Mouse (Mus musculus): ENCODE results near the gene Zmynd15. TPM values are rescaled to one million over a fixed set of nuclear protein-coding genes. Genes with fewer than 3 reads are reported as not detected.
A peak's percentile ranks its signal among the peaks of the same experiment; 100 is the strongest.

The Zmynd15 gene
- polyA plus RNA-seq, 1 experiment, result 186 TPM

DNA sequence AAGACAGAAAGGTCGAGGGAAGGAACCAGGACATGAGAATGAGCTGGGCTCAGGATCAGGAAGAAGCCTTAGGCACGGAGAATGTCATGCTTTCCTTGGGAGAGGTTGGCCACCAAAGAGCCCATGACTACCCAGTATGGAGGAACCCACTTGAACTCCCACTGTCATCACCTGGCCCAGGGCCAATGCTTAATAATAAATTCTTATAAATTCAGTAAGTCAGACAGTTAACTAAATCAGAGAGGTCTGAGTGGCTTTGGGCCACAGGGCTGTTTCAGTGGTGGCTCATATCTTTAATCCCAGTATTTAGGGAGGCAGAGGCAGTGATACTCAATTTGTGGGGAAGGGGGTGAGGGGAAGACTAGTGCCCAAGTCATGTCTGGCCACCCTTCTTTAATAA is 8.3 kb upstream of the Zmynd15 start:
- no peak overlapping the region for H3K4me3 ChIP-seq (ENCODE audit: control insufficient read depth, low read depth, low read length)
- no peak for TF ChIP-seq POLR2A (IDR thresholded peaks at IDR 0.05; ENCODE audit: control insufficient read depth, low read depth, low read length)
- no peak for TF ChIP-seq CTCF (IDR thresholded peaks at IDR 0.05; ENCODE audit: control insufficient read depth, insufficient read depth, insufficient replicate concordance, low read depth, low read length)

DNA sequence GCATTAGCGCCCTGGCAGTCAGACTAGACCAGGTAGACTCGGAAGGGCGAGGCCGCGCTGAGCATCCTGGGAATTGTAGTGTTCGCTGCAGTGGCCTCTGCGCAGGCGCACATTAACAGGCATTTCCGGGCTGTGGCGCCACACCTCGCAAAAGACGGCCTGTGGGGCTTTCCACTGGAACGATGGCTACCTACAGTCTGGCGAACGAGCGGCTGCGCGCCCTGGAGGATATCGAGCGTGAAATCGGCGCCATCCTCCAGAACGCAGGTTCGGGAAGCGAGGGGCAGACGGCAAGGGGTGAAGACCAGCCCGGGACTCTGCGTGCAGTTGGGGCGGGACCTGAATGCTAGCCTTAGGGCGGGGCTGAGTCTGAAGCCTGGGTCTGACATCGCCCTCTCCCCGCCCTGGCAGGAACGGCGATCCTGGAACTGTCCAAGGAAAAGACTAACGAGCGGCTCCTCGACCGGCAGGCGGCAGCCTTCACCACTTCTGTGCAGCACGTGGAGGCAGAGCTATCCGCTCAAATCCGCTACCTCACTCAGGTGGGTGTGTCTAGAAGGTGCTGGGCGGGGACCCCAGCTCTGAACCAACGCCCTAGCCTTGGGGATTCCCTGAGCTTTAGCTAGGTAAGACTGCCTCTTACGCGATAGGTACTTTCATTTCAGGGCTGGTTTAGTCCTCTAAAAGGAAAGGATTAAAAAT is 7.3 kb upstream of the Zmynd15 start, which contains the start of gene Med11:
TSS of gene Med11 (plus strand) at position 123 of the 702 bp plus-strand sequence.
- no peaks in the 10 kb centered on the region for H3K27me3 ChIP-seq (ENCODE audit: control insufficient read depth, insufficient read depth, low read length)
- TF ChIP-seq CTCF (IDR thresholded peaks at IDR 0.05; ENCODE audit: control insufficient read depth, insufficient read depth, insufficient replicate concordance, low read depth, low read length) (peak; percentile 73; the same call in 1 of the 2 replicates), POLR2A (IDR thresholded peaks at IDR 0.05; ENCODE audit: control insufficient read depth, low read depth, low read length) (peak; percentile 86)
- peak within 1 kb of the TSS; percentile 97 for H3K4me3 ChIP-seq (ENCODE audit: control insufficient read depth, low read depth, low read length)
- peaks cover 5% of the 10 kb centered on the region; the same call in 1 of the 2 replicates for H3K4me1 ChIP-seq (ENCODE audit: control insufficient read depth, insufficient read depth, low read length)
- peak within 1 kb of the TSS; percentile 98 for H3K27ac ChIP-seq (ENCODE audit: control insufficient read depth, insufficient read depth, low read depth, low read length)
- H3K36me3 ChIP-seq (ENCODE audit: control insufficient read depth, insufficient read depth, low read length), result peaks cover 1% of the 10 kb centered on the region

More for the DNA sequence above, 8.3 kb upstream of the Zmynd15 start:
- Histone ChIP-seq H3K36me3 (ENCODE audit: control insufficient read depth, insufficient read depth, low read length) (peaks cover 1% of the 10 kb centered on the region), H3K4me1 (ENCODE audit: control insufficient read depth, insufficient read depth, low read length) (peaks cover 5% of the 10 kb centered on the region; the same call in 1 of the 2 replicates), H3K27ac (ENCODE audit: control insufficient read depth, insufficient read depth, low read depth, low read length) (no peak overlapping the region), H3K27me3 (ENCODE audit: control insufficient read depth, insufficient read depth, low read length) (no peaks in the 10 kb centered on the region)

- no peaks in the 10 kb centered on the region for H3K27me3 ChIP-seq (ENCODE audit: control insufficient read depth, insufficient read depth, low read length)
- peaks cover 5% of the 10 kb centered on the region; the same call in 1 of the 2 replicates for H3K4me1 ChIP-seq (ENCODE audit: control insufficient read depth, insufficient read depth, low read length)
- TF ChIP-seq CTCF (IDR thresholded peaks at IDR 0.05; ENCODE audit: control insufficient read depth, insufficient read depth, insufficient replicate concordance, low read depth, low read length) (no peak), POLR2A (IDR thresholded peaks at IDR 0.05; ENCODE audit: control insufficient read depth, low read depth, low read length) (no peak)
- peaks cover 1% of the 10 kb centered on the region for H3K36me3 ChIP-seq (ENCODE audit: control insufficient read depth, insufficient read depth, low read length)
- H3K4me3 ChIP-seq (ENCODE audit: control insufficient read depth, low read depth, low read length), result no peak overlapping the region
- no peak overlapping the region for H3K27ac ChIP-seq (ENCODE audit: control insufficient read depth, insufficient read depth, low read depth, low read length)
Observed at GRCm38 (mm10) chr11:70453261-70454044, 5.8 kb upstream of the Zmynd15 start.

DNA sequence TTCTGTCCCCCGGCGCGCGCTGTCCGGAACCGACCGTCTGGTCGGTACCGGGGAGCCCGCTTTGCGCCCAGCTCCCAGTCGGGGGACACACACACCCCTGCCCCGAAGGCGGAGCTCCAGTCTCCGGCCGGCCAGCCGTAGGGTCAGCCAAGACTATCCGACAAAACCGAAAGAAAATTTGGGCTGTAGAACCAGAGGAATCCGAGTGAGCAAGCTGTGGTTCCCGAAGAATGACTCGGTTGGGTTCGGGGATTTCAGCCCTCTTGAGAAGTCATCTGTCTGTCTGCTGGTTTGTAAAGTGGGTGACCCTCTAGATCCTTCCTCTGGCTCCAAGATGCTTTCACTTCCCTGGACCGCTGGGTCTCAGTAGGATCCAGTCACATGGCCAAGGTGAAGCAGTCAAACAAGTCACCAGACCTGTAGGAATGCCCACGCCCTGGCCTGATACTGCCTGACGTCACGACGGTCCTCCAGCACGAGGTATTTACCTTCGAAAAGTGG is 418 bp downstream of the Zmynd15 start, which contains the start of gene Cxcl16:
TSS of gene Cxcl16 (minus strand) at position 384 of the 501 bp plus-strand sequence.
- H3K4me3 ChIP-seq (ENCODE audit: control insufficient read depth, low read depth, low read length), result peak within 1 kb of the TSS; percentile 79
- peaks cover 1% of the 10 kb centered on the region for H3K36me3 ChIP-seq (ENCODE audit: control insufficient read depth, insufficient read depth, low read length)
- no peak within 1 kb of the TSS for H3K27ac ChIP-seq (ENCODE audit: control insufficient read depth, insufficient read depth, low read depth, low read length)
- peaks cover 10% of the 10 kb centered on the region for H3K4me1 ChIP-seq (ENCODE audit: control insufficient read depth, insufficient read depth, low read length)
- no peak for TF ChIP-seq POLR2A (IDR thresholded peaks at IDR 0.05; ENCODE audit: control insufficient read depth, low read depth, low read length)
- no peak for TF ChIP-seq CTCF (IDR thresholded peaks at IDR 0.05; ENCODE audit: control insufficient read depth, insufficient read depth, insufficient replicate concordance, low read depth, low read length)
- H3K27me3 ChIP-seq (ENCODE audit: control insufficient read depth, insufficient read depth, low read length), result no peaks in the 10 kb centered on the region

- Histone ChIP-seq H3K27me3 (ENCODE audit: control insufficient read depth, insufficient read depth, low read length) (no peaks in the 10 kb centered on the region), H3K27ac (ENCODE audit: control insufficient read depth, insufficient read depth, low read depth, low read length) (no peak overlapping the region), H3K36me3 (ENCODE audit: control insufficient read depth, insufficient read depth, low read length) (no peaks in the 10 kb centered on the region)
Observed at GRCm38 (mm10) chr11:70463970-70464369, 4.7 kb downstream of the Zmynd15 start.

DNA sequence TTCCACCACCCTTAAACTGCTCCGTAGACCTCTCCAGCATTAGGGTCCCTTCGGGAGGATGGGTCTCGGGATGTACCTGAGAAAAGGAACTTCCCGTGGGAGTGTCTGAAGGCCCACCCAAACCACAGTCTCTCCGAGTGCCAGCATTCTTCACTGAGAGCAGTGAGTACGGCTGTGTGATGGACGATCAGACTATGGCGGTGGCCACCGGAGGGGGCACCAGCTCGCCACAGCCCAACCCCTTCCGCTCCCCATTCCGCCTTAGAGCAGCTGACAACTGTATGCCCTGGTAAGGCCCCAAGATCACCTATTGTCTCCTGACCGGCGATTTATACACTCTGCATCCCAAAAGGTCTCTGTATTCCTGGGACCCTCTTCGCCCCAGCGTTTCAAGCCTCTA is 6.0 kb downstream of the Zmynd15 start:
- Histone ChIP-seq H3K4me1 (ENCODE audit: control insufficient read depth, insufficient read depth, low read length) (peaks cover 9% of the 10 kb centered on the region), H3K27me3 (ENCODE audit: control insufficient read depth, insufficient read depth, low read length) (no peaks in the 10 kb centered on the region), H3K4me3 (ENCODE audit: control insufficient read depth, low read depth, low read length) (no peak overlapping the region), H3K27ac (ENCODE audit: control insufficient read depth, insufficient read depth, low read depth, low read length) (no peak overlapping the region), H3K36me3 (ENCODE audit: control insufficient read depth, insufficient read depth, low read length) (no peaks in the 10 kb centered on the region)
- TF ChIP-seq CTCF (IDR thresholded peaks at IDR 0.05; ENCODE audit: control insufficient read depth, insufficient read depth, insufficient replicate concordance, low read depth, low read length), result no peak
- TF ChIP-seq POLR2A (IDR thresholded peaks at IDR 0.05; ENCODE audit: control insufficient read depth, low read depth, low read length), result no peak

More at GRCm38 (mm10) chr11:70463970-70464369, 4.7 kb downstream of the Zmynd15 start:
- Histone ChIP-seq H3K4me1 (ENCODE audit: control insufficient read depth, insufficient read depth, low read length) (peaks cover 15% of the 10 kb centered on the region), H3K4me3 (ENCODE audit: control insufficient read depth, low read depth, low read length) (no peak overlapping the region)
- TF ChIP-seq CTCF (IDR thresholded peaks at IDR 0.05; ENCODE audit: control insufficient read depth, insufficient read depth, insufficient replicate concordance, low read depth, low read length) (no peak), POLR2A (IDR thresholded peaks at IDR 0.05; ENCODE audit: control insufficient read depth, low read depth, low read length) (no peak)

- no peak overlapping the region for H3K27ac ChIP-seq (ENCODE audit: control insufficient read depth, insufficient read depth, low read depth, low read length)
- TF ChIP-seq CTCF (IDR thresholded peaks at IDR 0.05; ENCODE audit: control insufficient read depth, insufficient read depth, insufficient replicate concordance, low read depth, low read length) (no peak), POLR2A (IDR thresholded peaks at IDR 0.05; ENCODE audit: control insufficient read depth, low read depth, low read length) (no peak)
- no peaks in the 10 kb centered on the region for H3K36me3 ChIP-seq (ENCODE audit: control insufficient read depth, insufficient read depth, low read length)
- H3K27me3 ChIP-seq (ENCODE audit: control insufficient read depth, insufficient read depth, low read length), result no peaks in the 10 kb centered on the region
- H3K4me3 ChIP-seq (ENCODE audit: control insufficient read depth, low read depth, low read length), result peak overlapping the region; percentile 19
- peaks cover 9% of the 10 kb centered on the region for H3K4me1 ChIP-seq (ENCODE audit: control insufficient read depth, insufficient read depth, low read length)
Observed at GRCm38 (mm10) chr11:70465824-70466223, 6.6 kb downstream of the Zmynd15 start.
